Mouse (Mus musculus): ENCODE results near the gene Nfatc2.
A peak's percentile ranks its signal among the peaks of the same experiment; 100 is the strongest.

The Nfatc2 gene

DNA sequence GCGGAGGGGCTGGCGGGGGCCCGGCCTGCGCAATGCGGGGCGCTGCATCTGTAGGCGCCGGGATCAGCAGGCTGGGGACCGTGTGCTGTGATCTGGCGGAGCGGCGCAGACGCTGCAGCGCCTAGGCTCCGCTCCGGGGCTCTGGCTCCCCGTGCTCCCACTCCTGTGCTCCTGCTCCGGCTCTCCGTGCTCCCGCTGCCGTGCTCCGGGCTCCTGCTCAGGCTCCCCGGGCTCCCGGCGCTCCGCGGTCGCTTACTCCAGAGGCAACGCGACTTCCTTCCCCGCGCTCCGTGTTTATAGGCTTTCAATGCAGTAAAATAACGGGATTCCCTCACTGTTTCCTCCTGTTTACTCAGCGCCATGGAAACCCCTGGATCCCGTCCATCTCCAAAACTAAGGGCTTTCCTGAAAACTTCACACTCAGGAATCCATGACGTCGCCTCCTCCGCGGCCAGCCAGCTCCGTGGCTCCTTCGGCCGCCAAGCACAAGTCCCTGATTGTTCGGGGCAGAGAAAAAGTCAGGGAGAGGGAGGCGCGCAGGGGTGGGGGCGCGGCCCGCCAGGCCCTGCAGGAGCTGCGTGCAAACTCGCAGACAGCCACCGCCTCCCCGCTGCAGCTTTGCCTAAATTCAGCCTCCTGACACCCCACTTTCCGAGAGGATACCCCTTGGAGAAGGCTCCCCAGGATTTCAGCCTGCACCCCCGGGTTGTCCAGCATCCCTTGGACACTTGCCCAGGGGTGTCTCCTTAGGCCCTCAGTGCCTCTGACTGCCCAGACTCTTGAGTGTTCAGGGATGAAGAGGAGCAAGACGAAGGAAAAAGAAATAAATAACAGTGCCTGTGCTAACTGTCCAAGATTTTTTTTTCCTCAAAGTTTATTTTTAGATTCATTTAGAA is at the start of gene Nfatc2:
Nfatc2 (minus strand) TSS at position 167 of the 896 bp plus-strand sequence.
- Histone ChIP-seq H3K36me3 (ENCODE audit: insufficient read depth, low read length) (no peaks in the 10 kb centered on the region), H3K9me3 (ENCODE audit: low read length) (no peaks in the 10 kb centered on the region), H3K27me3 (ENCODE audit: insufficient read depth, low read length) (peaks cover 82% of the 10 kb centered on the region), H3K4me3 (replicated peaks; ENCODE audit: low read length) (peak within 1 kb of the TSS; percentile 81), H3K4me1 (replicated peaks; ENCODE audit: low read depth, low read length) (peaks cover 35% of the 10 kb centered on the region)
- no peak for TF ChIP-seq POU5F1 (IDR thresholded peaks at IDR 0.05; ENCODE audit: borderline replicate concordance, low read length)
- no peak for TF ChIP-seq NANOG (IDR thresholded peaks at IDR 0.05; ENCODE audit: borderline replicate concordance, low read length)
- TF ChIP-seq CTCF (conservative IDR thresholded peaks at IDR 0.05; ENCODE audit: low read length) = no peak

- TF ChIP-seq NANOG (IDR thresholded peaks at IDR 0.05; ENCODE audit: borderline replicate concordance, low read length) = no peak
- no peak for TF ChIP-seq CTCF (conservative IDR thresholded peaks at IDR 0.05; ENCODE audit: low read length)
- TF ChIP-seq POU5F1 (IDR thresholded peaks at IDR 0.05; ENCODE audit: borderline replicate concordance, low read length) = no peak
Measured at GRCm38 (mm10) chr2:168648171-168648570, 46.7 kb upstream of the Nfatc2 start.

GRCm38 (mm10) chr2:168644855-168645254 is 43.4 kb upstream of the Nfatc2 start:
- peaks cover 4% of the 10 kb centered on the region; the same call in 1 of the 2 replicates for H3K27me3 ChIP-seq (ENCODE audit: insufficient read depth, low read length)
- peaks cover 19% of the 10 kb centered on the region for H3K36me3 ChIP-seq (ENCODE audit: insufficient read depth, low read length)
- no peaks in the 10 kb centered on the region for H3K9me3 ChIP-seq (ENCODE audit: low read length)
- H3K4me1 ChIP-seq (replicated peaks; ENCODE audit: low read depth, low read length) = peaks cover 18% of the 10 kb centered on the region
- H3K4me3 ChIP-seq (replicated peaks; ENCODE audit: low read length) = no peak overlapping the region
- no peak for TF ChIP-seq POU5F1 (IDR thresholded peaks at IDR 0.05; ENCODE audit: borderline replicate concordance, low read length)
- no peak for TF ChIP-seq NANOG (IDR thresholded peaks at IDR 0.05; ENCODE audit: borderline replicate concordance, low read length)
- TF ChIP-seq CTCF (conservative IDR thresholded peaks at IDR 0.05; ENCODE audit: low read length) = no peak

More at GRCm38 (mm10) chr2:168648171-168648570, 46.7 kb upstream of the Nfatc2 start:
- Histone ChIP-seq H3K4me1 (replicated peaks; ENCODE audit: low read depth, low read length) (peaks cover 27% of the 10 kb centered on the region), H3K27me3 (ENCODE audit: insufficient read depth, low read length) (peaks cover 4% of the 10 kb centered on the region; the same call in 1 of the 2 replicates), H3K4me3 (replicated peaks; ENCODE audit: low read length) (no peak overlapping the region), H3K9me3 (ENCODE audit: low read length) (no peaks in the 10 kb centered on the region), H3K36me3 (ENCODE audit: insufficient read depth, low read length) (peaks cover 13% of the 10 kb centered on the region)

GRCm38 (mm10) chr2:168643524-168644177 is 42.2 kb upstream of the Nfatc2 start:
- Histone ChIP-seq H3K36me3 (ENCODE audit: insufficient read depth, low read length) (peaks cover 15% of the 10 kb centered on the region), H3K9me3 (ENCODE audit: low read length) (no peaks in the 10 kb centered on the region), H3K4me3 (replicated peaks; ENCODE audit: low read length) (no peak overlapping the region), H3K4me1 (replicated peaks; ENCODE audit: low read depth, low read length) (peaks cover 27% of the 10 kb centered on the region), H3K27me3 (ENCODE audit: insufficient read depth, low read length) (peaks cover 4% of the 10 kb centered on the region; the same call in 1 of the 2 replicates)
- TF ChIP-seq CTCF (conservative IDR thresholded peaks at IDR 0.05; ENCODE audit: low read length) = no peak
- TF ChIP-seq POU5F1 (IDR thresholded peaks at IDR 0.05; ENCODE audit: borderline replicate concordance, low read length) = no peak
- no peak for TF ChIP-seq NANOG (IDR thresholded peaks at IDR 0.05; ENCODE audit: borderline replicate concordance, low read length)

GRCm38 (mm10) chr2:168642187-168642586 is 40.7 kb upstream of the Nfatc2 start:
- TF ChIP-seq CTCF (conservative IDR thresholded peaks at IDR 0.05; ENCODE audit: low read length) (no peak), POU5F1 (IDR thresholded peaks at IDR 0.05; ENCODE audit: borderline replicate concordance, low read length) (no peak)

GRCm38 (mm10) chr2:168640460-168640859 is 39.0 kb upstream of the Nfatc2 start:
- no peak overlapping the region for H3K4me3 ChIP-seq (replicated peaks; ENCODE audit: low read length)
- H3K4me1 ChIP-seq (replicated peaks; ENCODE audit: low read depth, low read length) = peaks cover 18% of the 10 kb centered on the region
- no peaks in the 10 kb centered on the region for H3K9me3 ChIP-seq (ENCODE audit: low read length)

More at GRCm38 (mm10) chr2:168642187-168642586, 40.7 kb upstream of the Nfatc2 start:
- no peak overlapping the region for H3K4me3 ChIP-seq (replicated peaks; ENCODE audit: low read length)
- H3K36me3 ChIP-seq (ENCODE audit: insufficient read depth, low read length) = peaks cover 8% of the 10 kb centered on the region
- H3K4me1 ChIP-seq (replicated peaks; ENCODE audit: low read depth, low read length) = peaks cover 18% of the 10 kb centered on the region
- no peaks in the 10 kb centered on the region; the same call in 1 of the 2 replicates for H3K27me3 ChIP-seq (ENCODE audit: insufficient read depth, low read length)
- H3K9me3 ChIP-seq (ENCODE audit: low read length) = no peaks in the 10 kb centered on the region

GRCm38 (mm10) chr2:168634881-168635280 is 33.4 kb upstream of the Nfatc2 start:
- TF ChIP-seq CTCF (conservative IDR thresholded peaks at IDR 0.05; ENCODE audit: low read length) (no peak), POU5F1 (IDR thresholded peaks at IDR 0.05; ENCODE audit: borderline replicate concordance, low read length) (no peak), NANOG (IDR thresholded peaks at IDR 0.05; ENCODE audit: borderline replicate concordance, low read length) (no peak)
- H3K4me1 ChIP-seq (replicated peaks; ENCODE audit: low read depth, low read length) = peaks cover 32% of the 10 kb centered on the region

More at GRCm38 (mm10) chr2:168640460-168640859, 39.0 kb upstream of the Nfatc2 start:
- H3K36me3 ChIP-seq (ENCODE audit: insufficient read depth, low read length) = peaks cover 9% of the 10 kb centered on the region
- TF ChIP-seq CTCF (conservative IDR thresholded peaks at IDR 0.05; ENCODE audit: low read length) (no peak), NANOG (IDR thresholded peaks at IDR 0.05; ENCODE audit: borderline replicate concordance, low read length) (no peak), POU5F1 (IDR thresholded peaks at IDR 0.05; ENCODE audit: borderline replicate concordance, low read length) (no peak)
- H3K27me3 ChIP-seq (ENCODE audit: insufficient read depth, low read length) = no peaks in the 10 kb centered on the region; the same call in 1 of the 2 replicates

DNA sequence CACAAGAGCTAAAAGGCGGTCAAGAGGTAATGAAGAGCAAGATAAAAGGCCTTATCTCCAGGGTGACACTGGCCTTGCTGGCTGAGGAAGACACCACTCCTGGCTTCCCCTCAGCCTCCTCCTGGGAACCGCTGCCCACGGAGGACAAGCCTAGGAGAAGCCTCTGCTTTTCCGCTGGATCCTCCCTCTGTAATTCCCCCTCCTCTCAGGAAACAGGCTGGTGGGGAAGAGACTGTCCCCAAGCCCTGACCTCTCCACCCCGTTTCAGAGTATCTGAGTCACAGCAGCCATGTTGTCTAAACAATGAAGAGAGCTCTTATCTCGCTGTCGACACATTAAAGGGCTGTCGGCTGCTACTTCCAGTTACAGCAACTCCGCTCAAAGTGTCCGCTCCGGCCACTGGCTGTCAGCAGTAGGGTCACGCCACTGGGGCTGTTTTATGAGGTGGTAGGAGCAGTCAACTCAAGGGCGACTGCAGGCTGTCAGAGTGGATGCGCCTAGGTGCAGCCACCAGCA is 31.9 kb upstream of the Nfatc2 start:
- peak overlapping the region; percentile 48 for H3K4me3 ChIP-seq (replicated peaks; ENCODE audit: low read length)
- TF ChIP-seq NANOG (IDR thresholded peaks at IDR 0.05; ENCODE audit: borderline replicate concordance, low read length) (no peak), POU5F1 (IDR thresholded peaks at IDR 0.05; ENCODE audit: borderline replicate concordance, low read length) (no peak), CTCF (conservative IDR thresholded peaks at IDR 0.05; ENCODE audit: low read length) (no peak)
- H3K36me3 ChIP-seq (ENCODE audit: insufficient read depth, low read length) = peaks cover 3% of the 10 kb centered on the region
- peaks cover 24% of the 10 kb centered on the region for H3K4me1 ChIP-seq (replicated peaks; ENCODE audit: low read depth, low read length)
- peaks cover 2% of the 10 kb centered on the region; the same call in 1 of the 2 replicates for H3K27me3 ChIP-seq (ENCODE audit: insufficient read depth, low read length)
- H3K9me3 ChIP-seq (ENCODE audit: low read length) = no peaks in the 10 kb centered on the region

More at GRCm38 (mm10) chr2:168634881-168635280, 33.4 kb upstream of the Nfatc2 start:
- Histone ChIP-seq H3K27me3 (ENCODE audit: insufficient read depth, low read length) (peaks cover 2% of the 10 kb centered on the region; the same call in 1 of the 2 replicates), H3K36me3 (ENCODE audit: insufficient read depth, low read length) (peaks cover 3% of the 10 kb centered on the region), H3K4me3 (replicated peaks; ENCODE audit: low read length) (no peak overlapping the region), H3K9me3 (ENCODE audit: low read length) (no peaks in the 10 kb centered on the region)
